Mouse (Mus musculus) small intestine, adult 2 months (tissue): ENCODE data around the gene Izumo2. TPM values are rescaled to one million over a fixed set of nuclear protein-coding genes. Genes with fewer than 3 reads are reported as not detected.

Experiments used
- H3K27ac ChIP-seq: fragments of 200-500 bp; 2 replicates; pipeline ENCODE4 v1.5.1; 2012; ENCODE audit warnings: low read depth, low read length, control low read depth, inconsistent platforms; ENCODE audit not compliant: insufficient read depth
- H3K27me3 ChIP-seq: fragments of 200-500 bp; 2 replicates; pipeline ENCODE4 v1.6.1; 2012; ENCODE audit warnings: mild to moderate bottlenecking, moderate library complexity, low read length, inconsistent platforms; ENCODE audit not compliant: control insufficient read depth, insufficient read depth
- H3K36me3 ChIP-seq: fragments of 200-500 bp; 2 replicates; pipeline ENCODE4 v1.6.1; 2012; ENCODE audit warnings: mild to moderate bottlenecking, low read length, control low read depth, inconsistent platforms; ENCODE audit not compliant: control insufficient read depth, insufficient read depth
- H3K4me1 ChIP-seq: fragments of 200-500 bp; 2 replicates; pipeline ENCODE4 v1.6.1; 2012; ENCODE audit warnings: low read length, inconsistent platforms, mixed read lengths; ENCODE audit not compliant: control insufficient read depth, insufficient read depth, insufficient read length
- H3K4me3 ChIP-seq: fragments of 200-500 bp; 2 replicates; pipeline ENCODE4 v1.5.1; 2012; ENCODE audit warnings: low read depth, mild to moderate bottlenecking, control low read depth, inconsistent platforms, low read length, moderate library complexity
- CTCF ChIP-seq: fragments of 200-500 bp; IDR thresholded peaks from 2 replicates; pipeline ENCODE4 v1.5.1; 2012; ENCODE audit warnings: low read depth, mild to moderate bottlenecking, control low read depth, inconsistent platforms, low read length, moderate library complexity, mixed read lengths; ENCODE audit not compliant: insufficient replicate concordance, insufficient read length; ENCODE audit errors: extremely low read depth
- POLR2A ChIP-seq: fragments of 200-500 bp; IDR thresholded peaks from 2 replicates; pipeline ENCODE4 v1.6.1; 2012; ENCODE audit warnings: low read depth, mild to moderate bottlenecking, control low read depth, inconsistent platforms, low read length, moderate library complexity
- WGBS: fragments of 180-500 bp; shearing (Covaris S2); methylation state at CpG from one replicate; pipeline ENCODE4 v1.1.7; 2018; 5-methylcytosine and 5-hydroxymethylcytosine counted together
- polyA plus RNA-seq: library from polyadenylated mRNA; depleted of rRNA; stranded (reverse); fragments of >200 nt; gene quantifications from 2 replicates; pipeline ENCODE4 v1.2.3, GENCODE M21; 2012; rRNA removed

Gene Izumo2
- not detected in 2 replicates for polyA plus RNA-seq

DNA sequence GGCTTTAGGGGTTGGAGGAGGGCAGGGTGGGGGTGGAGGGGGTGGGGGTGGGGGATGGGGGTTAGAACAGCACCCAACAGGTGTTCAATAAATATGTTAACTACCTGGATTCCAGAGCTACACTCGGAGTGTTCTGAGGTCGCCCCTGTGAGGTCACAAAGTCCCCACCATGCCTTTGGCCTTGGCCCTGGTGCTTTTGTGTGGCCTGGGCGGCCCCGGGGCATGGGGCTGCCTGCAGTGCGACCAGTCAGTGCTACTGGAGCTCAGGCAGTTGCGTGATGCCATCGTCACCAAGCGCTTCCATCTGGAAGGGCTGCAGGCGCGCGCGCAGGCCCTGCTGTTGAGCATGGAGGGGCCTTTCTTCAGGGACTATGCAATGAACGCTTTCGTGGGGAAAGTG, at the start of gene Izumo2:
Gene Izumo2 (plus strand): TSS at position 169 of the 400 bp plus-strand sequence.
- H3K27me3 ChIP-seq: no peaks in the 10 kb centered on the region
- H3K4me1 ChIP-seq: no peaks in the 10 kb centered on the region
- WGBS: 82% methylated on average over 14 of the region's 14 CpGs
- H3K4me3 ChIP-seq: no peak within 1 kb of the TSS
- H3K27ac ChIP-seq: no peak within 1 kb of the TSS
- TF ChIP-seq CTCF: no peak
- TF ChIP-seq POLR2A: no peak
- H3K36me3 ChIP-seq: no peaks in the 10 kb centered on the region

DNA sequence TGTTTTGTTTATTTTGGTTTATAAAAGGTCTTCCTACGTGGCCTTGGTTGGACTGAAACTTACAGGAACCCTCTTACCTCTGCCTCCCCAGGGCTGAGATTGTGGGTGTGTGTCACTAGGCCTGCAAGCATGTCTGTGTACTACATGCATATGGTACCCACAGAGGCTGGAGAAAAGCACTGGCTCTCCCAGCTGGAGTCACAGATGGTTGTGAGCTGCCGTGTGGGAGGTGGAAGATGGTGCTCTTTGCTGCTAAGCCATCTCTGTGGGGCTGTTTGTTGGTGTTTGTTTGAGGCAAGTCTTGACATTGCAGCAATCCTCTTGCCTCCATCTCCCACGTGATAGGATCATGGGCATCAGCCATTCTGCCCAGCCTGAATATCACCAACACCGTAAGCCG, 47.3 kb upstream of the Izumo2 start:
- 81% methylated on average over 5 of the region's 5 CpGs for WGBS

DNA sequence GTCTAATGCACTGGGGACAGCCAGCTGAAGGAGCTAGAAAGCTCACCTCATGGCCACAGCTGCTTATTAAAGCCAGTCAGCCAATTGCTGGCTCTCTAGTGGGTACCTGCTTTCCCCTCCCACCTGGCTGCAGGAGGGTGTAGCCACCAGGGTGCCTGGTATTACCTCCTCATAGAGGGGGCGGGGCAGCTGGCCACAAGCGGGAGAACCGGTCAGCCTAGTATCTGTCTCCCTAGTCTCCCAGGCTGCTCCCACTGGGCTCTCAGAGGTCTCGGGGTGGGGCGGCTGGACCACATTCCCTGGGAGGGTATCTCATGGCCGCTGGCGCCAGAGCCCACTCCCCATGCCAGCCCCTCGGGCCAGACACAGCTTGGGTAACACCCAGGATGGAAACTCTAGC, 46.4 kb upstream of the Izumo2 start:
- TF ChIP-seq POLR2A (no peak), CTCF (no peak)
- no peaks in the 10 kb centered on the region for H3K27me3 ChIP-seq
- H3K36me3 ChIP-seq: peaks cover 60% of the 10 kb centered on the region
- no peak overlapping the region for H3K27ac ChIP-seq
- H3K4me3 ChIP-seq: no peak overlapping the region
- peaks cover 4% of the 10 kb centered on the region; the same call in 1 of the 2 replicates for H3K4me1 ChIP-seq
- 12% methylated on average over 8 of the region's 8 CpGs for WGBS

More for the DNA sequence above, 47.3 kb upstream of the Izumo2 start:
- Histone ChIP-seq H3K27me3 (no peaks in the 10 kb centered on the region), H3K4me3 (no peak overlapping the region), H3K4me1 (peaks cover 4% of the 10 kb centered on the region; the same call in 1 of the 2 replicates), H3K27ac (no peak overlapping the region), H3K36me3 (peaks cover 66% of the 10 kb centered on the region)
- TF ChIP-seq CTCF: no peak
- no peak for TF ChIP-seq POLR2A

DNA sequence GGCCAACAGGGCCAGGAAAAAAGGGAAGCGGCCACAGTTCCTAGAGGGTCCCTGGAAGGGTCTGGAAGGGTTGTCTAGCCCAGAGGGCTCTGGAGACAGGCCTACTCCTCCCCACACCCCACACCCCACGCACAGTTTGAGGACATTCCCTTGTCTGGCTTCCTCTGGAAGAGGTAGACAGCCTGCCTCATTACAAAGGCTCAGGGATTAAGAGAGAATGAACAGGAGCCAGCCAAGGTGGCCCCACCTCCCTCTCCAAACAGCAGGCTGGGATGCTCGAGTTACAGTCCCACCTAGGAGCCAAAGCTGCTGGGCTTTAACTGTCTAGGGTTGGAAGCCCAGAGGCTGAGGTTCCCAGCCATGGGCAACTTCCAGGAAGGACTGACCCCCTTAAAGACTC, 46.0 kb upstream of the Izumo2 start:
- Histone ChIP-seq H3K36me3 (peaks cover 58% of the 10 kb centered on the region), H3K4me3 (no peak overlapping the region), H3K4me1 (peaks cover 4% of the 10 kb centered on the region; the same call in 1 of the 2 replicates), H3K27me3 (no peaks in the 10 kb centered on the region), H3K27ac (no peak overlapping the region)
- 13% methylated on average over 3 of the region's 3 CpGs for WGBS
- TF ChIP-seq CTCF: no peak
- TF ChIP-seq POLR2A: no peak

DNA sequence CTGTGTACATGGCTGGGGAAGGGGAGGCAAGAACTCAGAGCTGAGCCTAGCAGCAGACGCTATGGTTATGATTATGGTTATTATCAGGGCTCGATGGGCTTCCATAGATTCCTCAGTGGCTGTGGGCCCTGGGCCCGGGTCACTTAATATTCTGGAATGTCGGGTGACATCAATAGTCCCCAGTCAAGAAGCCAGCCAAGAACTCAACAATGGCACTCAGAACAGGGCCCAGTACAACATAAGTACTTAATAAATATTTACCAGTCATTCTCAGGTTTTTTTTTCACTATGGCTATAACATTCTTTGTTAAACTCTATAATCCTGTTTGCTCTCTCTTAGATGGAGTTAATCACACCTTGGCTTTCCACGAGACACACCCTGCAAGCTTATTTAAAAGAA, 45.0 kb upstream of the Izumo2 start:
- Histone ChIP-seq H3K4me1 (peaks cover 4% of the 10 kb centered on the region; the same call in 1 of the 2 replicates), H3K27me3 (no peaks in the 10 kb centered on the region), H3K36me3 (peaks cover 52% of the 10 kb centered on the region), H3K4me3 (no peak overlapping the region), H3K27ac (no peak overlapping the region)
- TF ChIP-seq CTCF (no peak), POLR2A (no peak)
- 78% methylated on average over 5 of the region's 5 CpGs for WGBS

DNA sequence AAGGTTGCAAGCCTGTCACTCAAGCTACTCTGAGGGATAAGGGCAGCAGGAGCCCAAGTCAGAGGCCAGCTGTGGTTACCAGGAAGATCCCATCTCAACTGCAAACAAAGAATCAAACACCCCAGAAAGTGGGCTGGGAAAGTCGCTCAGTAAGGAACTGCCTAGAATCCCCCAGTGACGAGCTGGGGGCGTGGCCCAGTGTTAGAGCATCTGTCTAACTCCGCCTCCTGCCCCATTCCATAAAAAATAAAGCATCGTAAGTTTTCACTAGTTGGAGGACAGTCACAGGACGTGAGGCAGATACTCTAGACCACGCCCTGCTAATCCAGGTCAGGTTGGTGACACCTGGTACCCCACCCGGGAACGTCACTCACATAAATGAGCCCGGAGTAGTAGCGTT, 43.8 kb upstream of the Izumo2 start:
- TF ChIP-seq POLR2A (no peak), CTCF (no peak)
- 44% methylated on average over 11 of the region's 11 CpGs for WGBS
- peaks cover 4% of the 10 kb centered on the region; the same call in 1 of the 2 replicates for H3K4me1 ChIP-seq
- H3K27me3 ChIP-seq: no peaks in the 10 kb centered on the region
- H3K36me3 ChIP-seq: peaks cover 41% of the 10 kb centered on the region
- no peak overlapping the region for H3K27ac ChIP-seq
- H3K4me3 ChIP-seq: 0 out of 2 replicates have a peak overlapping the region, but pooled peaks have one; percentile 18

DNA sequence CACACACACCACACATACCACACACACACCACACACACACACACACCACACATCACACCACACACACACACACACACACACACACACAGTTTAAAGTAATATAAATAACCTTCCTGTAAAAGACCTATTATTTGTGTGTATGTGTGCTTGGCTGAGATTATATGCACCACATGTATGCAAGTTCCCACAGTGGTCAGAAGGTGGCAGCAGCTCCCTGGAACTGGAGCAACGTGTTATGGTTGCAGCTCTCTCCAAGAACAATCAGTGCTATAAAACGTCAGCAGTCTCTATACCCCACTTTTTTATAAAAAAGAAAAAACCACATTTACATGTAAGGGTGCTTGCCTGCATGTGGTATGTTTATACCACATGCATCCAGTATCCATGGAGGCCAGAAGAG, 42.1 kb upstream of the Izumo2 start:
- 68% methylated on average over 2 of the region's 2 CpGs for WGBS
- no peak for TF ChIP-seq POLR2A
- peak; percentile 57; the same call in 1 of the 2 replicates for TF ChIP-seq CTCF
- peak overlapping the region; percentile 100; the same call in 1 of the 2 replicates for H3K27ac ChIP-seq
- H3K27me3 ChIP-seq: no peaks in the 10 kb centered on the region
- H3K36me3 ChIP-seq: peaks cover 26% of the 10 kb centered on the region
- peak overlapping the region; percentile 24; the same call in 1 of the 2 replicates for H3K4me3 ChIP-seq
- H3K4me1 ChIP-seq: peaks cover 12% of the 10 kb centered on the region
